Comparison of ENCODE assay signal across 9 mouse cellular contexts in genomic region chr10:34326701-34327100, GRCm38 (mm10). TPM values are rescaled to one million over a fixed set of nuclear protein-coding genes. Genes with fewer than 3 reads are reported as not detected.
DNase-seq lines count a peak whose midpoint lies in the region; ATAC-seq and TF ChIP-seq lines count a peak whose summit lies in the region.
"Had no signal": no experiment of that assay in that cellular context is flagged by ENCODE, and none has a peak within 500 bp of the region (broad histone marks: within the 10 kb centered on the region; RNA-seq: fewer than 3 reads in every experiment).

No protein-coding gene starts in this region.

- H3K27ac ChIP-seq in midbrain, postnatal 0 days (ENCODE audit: low read depth, low read length): no peak overlapping the region
- no peak overlapping the region for H3K27ac ChIP-seq in midbrain, embryonic 11.5 days (ENCODE audit: low read depth, low read length)
- H3K27ac ChIP-seq in stomach, postnatal 0 days (replicated peaks): no peak overlapping the region
- no peak overlapping the region for H3K27ac ChIP-seq in kidney, embryonic 14.5 days (ENCODE audit: low read depth, low read length)

- TF ChIP-seq CTCF in midbrain, postnatal 0 days (IDR thresholded peaks at IDR 0.05): peak; percentile 92
- TF ChIP-seq CTCF in stomach, postnatal 0 days (IDR thresholded peaks at IDR 0.05; ENCODE audit: low read depth): peak; percentile 90

- no peaks in the 10 kb centered on the region for H3K9me3 ChIP-seq in midbrain, postnatal 0 days (ENCODE audit: low read length)
- no peaks in the 10 kb centered on the region for H3K9me3 ChIP-seq in midbrain, embryonic 11.5 days (ENCODE audit: control insufficient read depth, low read length)
- no peaks in the 10 kb centered on the region for H3K9me3 ChIP-seq in stomach, postnatal 0 days (ENCODE audit: control insufficient read depth, low read length)
- no peaks in the 10 kb centered on the region for H3K9me3 ChIP-seq in kidney, embryonic 14.5 days (ENCODE audit: control insufficient read depth, low read length)

- H3K4me1 ChIP-seq in midbrain, postnatal 0 days (ENCODE audit: insufficient read depth, low read length): no peaks in the 10 kb centered on the region
- H3K4me1 ChIP-seq in midbrain, embryonic 11.5 days (ENCODE audit: control insufficient read depth, insufficient read depth, low read length): no peaks in the 10 kb centered on the region
- H3K4me1 ChIP-seq in stomach, postnatal 0 days (replicated peaks; ENCODE audit: control insufficient read depth, insufficient read depth): no peaks in the 10 kb centered on the region
- H3K4me1 ChIP-seq in kidney, embryonic 14.5 days (ENCODE audit: control insufficient read depth, insufficient read depth, low read length): no peaks in the 10 kb centered on the region

- peak; percentile 45; the same call in 1 of the 2 replicates for ATAC-seq in frontal cortex, adult (ENCODE audit: low TSS enrichment)
- no peak for ATAC-seq in midbrain, postnatal 0 days (ENCODE audit: low FRiP score)
- ATAC-seq in midbrain, embryonic 11.5 days (ENCODE audit: low FRiP score): no peak
- ATAC-seq in common myeloid progenitor, adult 5-6 weeks (replicated peaks; ENCODE audit: low read depth, poor library complexity, severe bottlenecking): peak; percentile 65
- ATAC-seq in stomach, postnatal 0 days (ENCODE audit: low FRiP score, low TSS enrichment): no peak
- ATAC-seq in kidney, embryonic 14.5 days (ENCODE audit: low FRiP score, low TSS enrichment): no peak
- ATAC-seq: activated CD4-positive, CD25-positive, alpha-beta regulatory T cell, adult 4 months had no signal

- no peak overlapping the region for H3K4me3 ChIP-seq in midbrain, postnatal 0 days (ENCODE audit: low read depth, low read length)
- H3K4me3 ChIP-seq in midbrain, embryonic 11.5 days (ENCODE audit: low read depth, low read length): no peak overlapping the region
- H3K4me3 ChIP-seq in stomach, postnatal 0 days (ENCODE audit: low read depth, low read length): no peak overlapping the region
- no peak overlapping the region for H3K4me3 ChIP-seq in kidney, embryonic 14.5 days (ENCODE audit: low read length)

- 18% methylated on average over 4 of the region's 4 CpGs for WGBS in midbrain, postnatal 0 days
- WGBS in midbrain, embryonic 11.5 days: 22% methylated on average over 4 of the region's 4 CpGs
- WGBS in stomach, postnatal 0 days: 23% methylated on average over 4 of the region's 4 CpGs
- WGBS in kidney, embryonic 14.5 days: 23% methylated on average over 4 of the region's 4 CpGs

- no peak for TF ChIP-seq EP300 in stomach, postnatal 0 days (optimal IDR thresholded peaks at IDR 0.05)

- DNase-seq in frontal cortex, postnatal 25 days (ENCODE audit: low spot score in 2 of 2): no peak
- peak; percentile 63 for DNase-seq in midbrain, postnatal 0 days (ENCODE audit: low spot score)
- DNase-seq in midbrain, embryonic 11.5 days (ENCODE audit: low spot score, missing footprints): no peak
- no peak for DNase-seq in stomach, postnatal 0 days (ENCODE audit: low spot score)
- no peak for DNase-seq in frontal cortex, postnatal 10 days (ENCODE audit: low spot score in 2 of 2)

- no peaks in the 10 kb centered on the region for H3K36me3 ChIP-seq in midbrain, postnatal 0 days (ENCODE audit: insufficient read depth, low read length)
- H3K36me3 ChIP-seq in midbrain, embryonic 11.5 days (ENCODE audit: control insufficient read depth, insufficient read depth, low read length): no peaks in the 10 kb centered on the region
- H3K36me3 ChIP-seq in stomach, postnatal 0 days (ENCODE audit: control insufficient read depth, insufficient read depth, low read length): no peaks in the 10 kb centered on the region
- H3K36me3 ChIP-seq in kidney, embryonic 14.5 days (ENCODE audit: control insufficient read depth, insufficient read depth, low read length): no peaks in the 10 kb centered on the region

- H3K27me3 ChIP-seq in midbrain, postnatal 0 days (ENCODE audit: insufficient read depth, low read length): no peaks in the 10 kb centered on the region
- H3K27me3 ChIP-seq in midbrain, embryonic 11.5 days (ENCODE audit: control insufficient read depth, insufficient read depth, low read length): no peaks in the 10 kb centered on the region
- H3K27me3 ChIP-seq in stomach, postnatal 0 days (ENCODE audit: control insufficient read depth, insufficient read depth, low read length): no peaks in the 10 kb centered on the region
- H3K27me3 ChIP-seq in kidney, embryonic 14.5 days (ENCODE audit: control insufficient read depth, insufficient read depth, low read length): no peaks in the 10 kb centered on the region

- H3K9ac ChIP-seq in midbrain, postnatal 0 days (replicated peaks; ENCODE audit: low read length, poor library complexity, severe bottlenecking): no peak overlapping the region
- H3K9ac ChIP-seq in midbrain, embryonic 11.5 days (ENCODE audit: low read length): no peak overlapping the region
- H3K9ac ChIP-seq in stomach, postnatal 0 days (ENCODE audit: low read length): no peak overlapping the region
- H3K9ac ChIP-seq in kidney, embryonic 14.5 days (ENCODE audit: low read depth, low read length): no peak overlapping the region

- H3K4me2 ChIP-seq in midbrain, postnatal 0 days (ENCODE audit: low read depth, low read length, poor library complexity, severe bottlenecking): no peak overlapping the region
- no peak overlapping the region for H3K4me2 ChIP-seq in midbrain, embryonic 11.5 days
- no peak overlapping the region for H3K4me2 ChIP-seq in stomach, postnatal 0 days (replicated peaks; ENCODE audit: low read depth)
- H3K4me2 ChIP-seq in kidney, embryonic 14.5 days (replicated peaks; ENCODE audit: low read depth, low read length): no peak overlapping the region

RNA-seq across cellular contexts. Expression of gene Tspyl4, which starts 29.5 kb away (rescaled TPM):
- total RNA-seq in midbrain, postnatal 0 days (2014; rRNA removed): 579 and 597 TPM in 2 replicates
- 508 and 510 TPM in 2 replicates for polyA plus RNA-seq in midbrain, postnatal 0 days (2015; fragmentation: Nextera tagmentation; extraction: Ambion mirVana)
- 26.9 and 32.7 TPM in 2 replicates for polyA plus RNA-seq in midbrain, embryonic 11.5 days (2014; fragmentation: Nextera tagmentation; extraction: Ambion mirVana)
- 1.7 and 1.8 TPM in 2 replicates for total RNA-seq in common myeloid progenitor, adult 5-6 weeks (2017)
- 11.9 and 12.8 TPM in 2 replicates for polyA plus RNA-seq in stomach, postnatal 0 days (2015; fragmentation: Nextera tagmentation; extraction: Ambion mirVana)
- polyA plus RNA-seq in kidney, embryonic 14.5 days (2014; fragmentation: Nextera tagmentation; extraction: Ambion mirVana): 4.7 and 7.3 TPM in 2 replicates

RNA-seq across cellular contexts. Expression of gene Tspyl1, which starts 44.7 kb away (rescaled TPM):
- 93.3 and 94.2 TPM in 2 replicates for total RNA-seq in midbrain, postnatal 0 days (2014; rRNA removed)
- 129 and 139 TPM in 2 replicates for polyA plus RNA-seq in midbrain, postnatal 0 days (2015; fragmentation: Nextera tagmentation; extraction: Ambion mirVana)
- 68.8 and 76.8 TPM in 2 replicates for polyA plus RNA-seq in midbrain, embryonic 11.5 days (2014; fragmentation: Nextera tagmentation; extraction: Ambion mirVana)
- 54.7 and 57.7 TPM in 2 replicates for total RNA-seq in common myeloid progenitor, adult 5-6 weeks (2017)
- 46.7 and 49.1 TPM in 2 replicates for polyA plus RNA-seq in stomach, postnatal 0 days (2015; fragmentation: Nextera tagmentation; extraction: Ambion mirVana)
- 31.3 and 42.8 TPM in 2 replicates for polyA plus RNA-seq in kidney, embryonic 14.5 days (2014; fragmentation: Nextera tagmentation; extraction: Ambion mirVana)

Comparison
In these comparisons a context has a peak if more than half of its experiments do, and no peak if none do; other contexts are left out.
1. RNA of gene Tspyl4, which starts 29.5 kb away (polyA plus RNA-seq): 508 to 510 TPM in midbrain, postnatal 0 days; 26.9 to 32.7 TPM in midbrain, embryonic 11.5 days, 11.9 to 12.8 TPM in stomach, postnatal 0 days and 4.7 to 7.3 TPM in kidney, embryonic 14.5 days; every median in the first group is over 10 times any median in the second.
2. ATAC-seq: peak in frontal cortex, adult (single experiment) and common myeloid progenitor, adult 5-6 weeks (single experiment); none in midbrain, postnatal 0 days (single experiment), midbrain, embryonic 11.5 days (single experiment), stomach, postnatal 0 days (single experiment) and kidney, embryonic 14.5 days (single experiment).